Comparison of ENCODE assay signal across 22 mouse cellular contexts in the genomic region with DNA sequence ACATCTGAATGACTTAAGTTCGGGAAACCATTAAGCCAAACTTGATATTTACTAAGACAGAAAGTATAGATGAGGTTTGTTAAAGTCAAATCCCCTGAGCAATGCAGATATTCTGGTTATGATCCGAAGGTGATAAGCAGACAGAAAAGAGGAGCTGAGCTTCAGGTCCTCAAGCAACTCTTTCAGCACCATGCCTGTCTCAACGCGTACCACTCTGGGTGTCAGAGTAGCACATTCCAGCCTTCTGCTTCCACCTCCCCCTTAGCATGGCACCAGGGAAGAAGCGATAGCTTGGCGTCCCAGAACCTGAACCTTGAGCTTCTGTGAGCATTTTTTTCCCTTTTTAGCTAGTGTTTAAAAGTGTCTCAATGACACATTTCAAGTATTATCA. TPM values are rescaled to one million over a fixed set of nuclear protein-coding genes. Genes with fewer than 3 reads are reported as not detected.
DNase-seq lines count a peak whose midpoint lies in the region; ATAC-seq lines count a peak whose summit lies in the region.
"Had no signal": no experiment of that assay in that cellular context is flagged by ENCODE, and none has a peak within 500 bp of the region (broad histone marks: within the 10 kb centered on the region; RNA-seq: fewer than 3 reads in every experiment).

No protein-coding gene starts in this region.

- no peak overlapping the region for H3K9ac ChIP-seq in heart, embryonic 11.5 days (ENCODE audit: low read depth, low read length)
- H3K9ac ChIP-seq in kidney, embryonic 16.5 days (replicated peaks; ENCODE audit: low read length) = no peak overlapping the region
- H3K9ac ChIP-seq in limb, embryonic 13.5 days = no peak overlapping the region
- H3K9ac ChIP-seq: forebrain, embryonic 13.5 days; hindbrain, embryonic 14.5 days; lung, embryonic 15.5 days had no signal

- no peak for ATAC-seq in heart, embryonic 11.5 days (replicated peaks; ENCODE audit: insufficient number of reproducible peaks, low FRiP score, low TSS enrichment)
- no peak for ATAC-seq in kidney, embryonic 16.5 days (ENCODE audit: low FRiP score, low TSS enrichment)
- ATAC-seq in limb, embryonic 13.5 days (ENCODE audit: low FRiP score, low read depth) = no peak
- ATAC-seq: forebrain, embryonic 13.5 days; intestine, postnatal 0 days; midbrain, embryonic 16.5 days; Patski had no signal

- no peaks in the 10 kb centered on the region for H3K27me3 ChIP-seq in heart, embryonic 11.5 days (ENCODE audit: control insufficient read depth, insufficient read depth, low read length)
- H3K27me3 ChIP-seq in kidney, embryonic 16.5 days (ENCODE audit: insufficient read depth, low read length) = no peaks in the 10 kb centered on the region
- no peaks in the 10 kb centered on the region for H3K27me3 ChIP-seq in limb, embryonic 13.5 days
- H3K27me3 ChIP-seq: forebrain, embryonic 13.5 days; lung, embryonic 15.5 days; Patski had no signal

- H3K36me3 ChIP-seq in heart, embryonic 11.5 days (ENCODE audit: control insufficient read depth, insufficient read depth, low read length) = no peaks in the 10 kb centered on the region
- no peaks in the 10 kb centered on the region for H3K36me3 ChIP-seq in kidney, embryonic 16.5 days (ENCODE audit: insufficient read depth, low read length)
- H3K36me3 ChIP-seq in limb, embryonic 13.5 days = peaks cover 12% of the 10 kb centered on the region
- H3K36me3 ChIP-seq: lung, embryonic 15.5 days had no signal

- WGBS in heart, embryonic 11.5 days (ENCODE audit: insufficient replicate concordance) = 41% methylated on average over 6 of the region's 6 CpGs
- WGBS in kidney, embryonic 16.5 days = 40% methylated on average over 6 of the region's 6 CpGs
- WGBS in limb, embryonic 13.5 days = 67% methylated on average over 6 of the region's 6 CpGs

- H3K9me3 ChIP-seq in heart, embryonic 11.5 days (replicated peaks; ENCODE audit: control insufficient read depth, low read length) = no peaks in the 10 kb centered on the region
- no peaks in the 10 kb centered on the region for H3K9me3 ChIP-seq in kidney, embryonic 16.5 days (ENCODE audit: low read length)
- no peaks in the 10 kb centered on the region for H3K9me3 ChIP-seq in limb, embryonic 13.5 days
- H3K9me3 ChIP-seq: forebrain, embryonic 13.5 days; lung, embryonic 15.5 days had no signal

- H3K4me2 ChIP-seq in heart, embryonic 11.5 days = 0 out of 2 replicates have a peak overlapping the region, but pooled peaks have one; percentile 0
- no peak overlapping the region for H3K4me2 ChIP-seq in kidney, embryonic 16.5 days (replicated peaks; ENCODE audit: low read depth, low read length)
- H3K4me2 ChIP-seq in limb, embryonic 13.5 days (replicated peaks) = no peak overlapping the region; the same call in 1 of the 2 replicates
- H3K4me2 ChIP-seq: forebrain, embryonic 13.5 days; hindbrain, embryonic 14.5 days; lung, embryonic 15.5 days; midbrain, embryonic 11.5 days had no signal

- intact Hi-C loops in heart, postnatal 14 days (cut with DNase I) = no loop called here

- H3K4me1 ChIP-seq in heart, embryonic 11.5 days (ENCODE audit: control insufficient read depth, insufficient read depth, low read length) = peaks cover 16% of the 10 kb centered on the region
- H3K4me1 ChIP-seq in kidney, embryonic 16.5 days (ENCODE audit: insufficient read depth, low read length) = peaks cover 23% of the 10 kb centered on the region
- peaks cover 61% of the 10 kb centered on the region for H3K4me1 ChIP-seq in limb, embryonic 13.5 days

- H3K27ac ChIP-seq in heart, embryonic 11.5 days (ENCODE audit: low read depth, low read length) = no peak overlapping the region
- 0 out of 2 replicates have a peak overlapping the region, but pooled peaks have one; percentile 71 for H3K27ac ChIP-seq in kidney, embryonic 16.5 days (ENCODE audit: low read length)
- peak overlapping the region; percentile 55 for H3K27ac ChIP-seq in limb, embryonic 13.5 days
- H3K27ac ChIP-seq: forebrain, embryonic 13.5 days; hindbrain, embryonic 14.5 days; lung, embryonic 15.5 days had no signal

- H3K4me3 ChIP-seq in heart, embryonic 11.5 days (ENCODE audit: low read depth, low read length) = no peak overlapping the region
- no peak overlapping the region for H3K4me3 ChIP-seq in kidney, embryonic 16.5 days (ENCODE audit: low read length)
- no peak overlapping the region for H3K4me3 ChIP-seq in limb, embryonic 13.5 days
- H3K4me3 ChIP-seq: forebrain, embryonic 13.5 days; lung, embryonic 15.5 days had no signal

- DNase-seq in heart, postnatal 14 days = no peak
- no peak for DNase-seq in kidney, adult 11 months
- DNase-seq in thymus, postnatal 14 days = no peak
- DNase-seq in gastrocnemius, postnatal 10 days = no peak
- DNase-seq in spleen, postnatal 10 days (ENCODE audit: low spot score in 2 of 2) = no peak
- DNase-seq: adrenal gland, postnatal 10 days; cerebellum, adult 9-10 months; cerebellum, postnatal 36 days; gastrocnemius, postnatal 14 days; kidney, postnatal 10 days; right cerebral cortex, adult 18-20 months; spleen, adult 18-20 months had no signal

RNA-seq across cellular contexts. Expression of gene Disp1, which starts 57.1 kb away (rescaled TPM):
- polyA plus RNA-seq in heart, embryonic 11.5 days (2014; fragmentation: Nextera tagmentation; extraction: Ambion mirVana) = 11.8 and 12.6 TPM in 2 replicates
- total RNA-seq in heart, postnatal 14 days (2021) = 1 to 10 TPM; 7.5 to 8.5 TPM
- 12.8 and 15.9 TPM in 2 replicates for polyA plus RNA-seq in kidney, embryonic 16.5 days (2015; fragmentation: Nextera tagmentation; extraction: Ambion mirVana)
- 29.3 and 34.0 TPM in 2 replicates for polyA plus RNA-seq in limb, embryonic 13.5 days (2015; fragmentation: Nextera tagmentation; extraction: Ambion mirVana)
- 10 to 100 TPM in 1 of 2 experiments, 1 to 10 TPM in 1; 8.9 to 13.8 TPM for total RNA-seq in gastrocnemius, postnatal 10 days (2021)
